Mouse (Mus musculus) gastrocnemius, adult 8-10 months (tissue): ENCODE data around the gene Sfrp5. TPM values are rescaled to one million over a fixed set of nuclear protein-coding genes. Genes with fewer than 3 reads are reported as not detected.

Experiments
- total RNA-seq, 4 experiments: library from RNA; stranded (reverse); gene quantifications; 2 replicates each; pipeline ENCODE4 v1.2.4; 2022

The Sfrp5 gene
- total RNA-seq, 4 experiments from 2014 or later = 1.8 to 7.4 (median 4.8) TPM

Other genes starting within 250 kb of the Sfrp5 start
- 10 to 100 TPM in 2 of 4 experiments, 1 to 10 TPM in 2; 9.1 to 14.1 (median 9.8) TPM for gene Mms19, start 221.1 kb downstream of the Sfrp5 start, total RNA-seq
- 10 to 100 TPM; 15.0 to 17.5 (median 15.8) TPM for gene Ubtd1, start 220.5 kb downstream of the Sfrp5 start, total RNA-seq
- gene Ankrd2, start 166.3 kb downstream of the Sfrp5 start, total RNA-seq = 100 to 1,000 TPM; 131 to 242 (median 170) TPM
- 1 to 10 TPM; 3.0 to 4.8 (median 3.7) TPM for gene Hoga1, start 156.6 kb downstream of the Sfrp5 start, total RNA-seq
- gene 4933411K16Rik, start 150.0 kb downstream of the Sfrp5 start, total RNA-seq = under 1 TPM in 3 of 4 experiments, not detected in 1; 0.21 to 0.53 (median 0.36) TPM
- gene Morn4, start 115.9 kb downstream of the Sfrp5 start, total RNA-seq = 1 to 10 TPM; 3.3 to 7.6 (median 5.3) TPM
- 10 to 100 TPM; 13.5 to 16.1 (median 14.7) TPM for gene Pi4k2a, start 111.8 kb downstream of the Sfrp5 start, total RNA-seq
- gene Avpi1, start 73.2 kb downstream of the Sfrp5 start, total RNA-seq = 10 to 100 TPM in 1 of 4 experiments, 1 to 10 TPM in 3; 8.6 to 12.1 (median 9.2) TPM
- gene Marveld1, start 54.9 kb downstream of the Sfrp5 start, total RNA-seq = 1 to 10 TPM; 4.1 to 5.8 (median 4.5) TPM
- gene Zfyve27, start 38.3 kb downstream of the Sfrp5 start, total RNA-seq = 10 to 100 TPM; 10.4 to 13.2 (median 11.8) TPM
- 1 to 10 TPM; 1.6 to 4.2 (median 3.0) TPM for gene Golga7b, start 45.3 kb upstream of the Sfrp5 start, total RNA-seq
- under 1 TPM in 3 of 4 experiments, not detected in 1; 0.10 to 0.97 (median 0.27) TPM for gene Crtac1, start 229.5 kb upstream of the Sfrp5 start, total RNA-seq